Mouse (Mus musculus) cerebellum, postnatal 36 days (tissue): ENCODE measurements at regions not wholly inside any gene's neighbourhood (a gene's known extent, or its start where the extent isn't known, plus 50 kb on each side); places are given as distances from the start of the nearest gene placed in this dataset.
A peak's percentile ranks its signal among the peaks of the same experiment; 100 is the strongest.

Experiments
- DNase-seq, 2 experiments: peaks; one replicate each; pipeline ENCODE4 v3.0.0; 2021 to 2022; ENCODE audit warnings: mixed read lengths in 2 of 2

DNA sequence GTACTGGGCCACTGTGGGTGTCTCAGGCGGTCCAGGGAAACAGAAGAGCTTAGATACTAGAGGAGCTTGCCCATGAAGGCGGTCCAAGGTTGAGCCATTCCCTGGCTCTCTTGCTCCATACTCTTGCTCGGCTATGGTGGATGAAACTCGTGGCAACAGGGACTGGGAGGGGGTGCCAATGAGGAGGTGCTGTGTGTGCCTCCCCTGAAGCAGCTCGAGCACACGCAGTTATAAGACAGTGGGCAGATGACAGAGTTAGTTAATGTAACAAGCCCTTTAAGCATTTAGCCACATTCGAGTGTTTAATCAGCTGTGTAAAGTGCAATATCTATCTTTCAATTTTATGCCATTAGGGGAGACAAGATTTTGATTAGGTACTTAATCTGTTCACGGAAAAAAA lies 237.5 kb downstream of the Dhx35 start:
- no peak for DNase-seq

DNA sequence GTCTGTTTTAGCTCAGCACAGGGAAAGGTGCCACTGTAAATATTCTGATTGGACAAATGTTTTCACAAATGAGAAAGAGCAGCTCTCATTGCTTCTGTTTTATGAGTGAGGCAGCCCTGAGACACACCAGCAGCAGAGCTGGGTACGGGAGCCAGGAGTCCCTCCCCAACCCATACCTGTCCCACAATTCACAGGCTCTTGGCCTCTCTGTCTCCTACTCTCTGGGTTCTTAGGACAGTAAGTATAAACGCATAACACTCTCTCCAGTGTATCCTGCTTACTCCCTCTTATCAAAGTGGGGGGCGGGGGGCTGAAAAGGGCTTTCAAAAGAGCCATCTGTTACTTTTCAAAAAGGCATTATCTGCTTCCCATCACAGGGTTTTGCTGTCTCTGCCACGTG lies 245.3 kb downstream of the Dhx35 start:
- no peak for DNase-seq

DNA sequence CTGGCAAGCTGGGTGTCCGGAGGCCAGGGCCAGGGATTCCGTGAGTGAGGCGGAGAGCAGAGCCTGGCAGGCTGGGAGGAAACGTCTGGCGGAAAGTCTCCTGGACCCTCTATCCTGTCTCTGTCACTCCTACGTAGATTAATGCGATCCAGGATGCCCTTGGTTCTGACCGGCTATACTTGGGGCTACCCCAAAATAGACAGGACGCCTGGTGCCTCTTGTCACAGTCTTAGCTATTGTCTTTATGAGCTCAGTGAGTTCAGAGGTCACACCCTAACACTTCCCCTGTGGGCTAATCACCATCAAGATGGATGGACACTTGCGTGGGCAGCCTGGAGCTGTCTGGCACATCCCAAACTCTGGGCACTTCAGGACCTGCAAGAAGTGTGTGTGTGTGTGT lies 258.9 kb downstream of the Dhx35 start:
- DNase-seq = no peak

DNA sequence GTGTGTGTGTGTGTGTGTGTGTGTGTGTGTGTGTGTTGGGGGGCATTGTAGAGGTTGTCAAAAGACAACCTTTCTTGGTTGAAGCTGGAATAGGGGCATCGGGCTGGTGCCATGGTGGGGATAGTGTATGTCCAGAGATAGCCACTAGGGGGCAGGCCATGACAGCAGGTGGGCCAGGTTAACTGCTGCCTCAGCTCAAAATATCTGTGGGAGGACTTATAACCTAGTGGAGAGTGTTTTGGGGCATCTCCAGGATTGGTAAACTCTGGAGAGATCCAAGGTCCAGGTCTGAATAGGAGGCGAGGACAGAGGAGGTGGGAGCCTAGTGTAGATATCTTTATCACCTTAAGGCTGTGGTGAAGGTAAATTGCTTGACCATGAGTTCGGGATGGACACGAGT lies 259.3 kb downstream of the Dhx35 start:
- peak; percentile 59 to 60 for DNase-seq

DNA sequence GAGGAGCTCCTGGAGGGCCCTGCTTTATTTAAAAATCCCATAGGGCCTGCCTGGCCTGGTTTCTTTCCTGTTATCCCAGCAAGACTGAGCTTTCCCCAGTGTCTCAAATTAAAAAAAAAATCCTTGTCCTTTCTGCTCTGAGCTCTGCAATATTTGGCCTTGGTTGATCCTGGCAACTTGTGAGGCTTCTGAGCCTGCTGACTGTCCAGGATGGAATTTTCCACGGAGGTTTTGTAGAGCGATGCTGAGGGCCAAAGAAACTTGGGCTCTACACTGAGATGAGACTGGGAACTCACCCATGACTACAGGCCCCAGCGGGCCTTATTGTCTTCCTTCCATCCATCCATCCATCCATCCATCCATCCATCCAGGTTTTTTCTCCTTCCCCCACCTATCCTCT lies 259.8 kb downstream of the Dhx35 start:
- DNase-seq = no peak

DNA sequence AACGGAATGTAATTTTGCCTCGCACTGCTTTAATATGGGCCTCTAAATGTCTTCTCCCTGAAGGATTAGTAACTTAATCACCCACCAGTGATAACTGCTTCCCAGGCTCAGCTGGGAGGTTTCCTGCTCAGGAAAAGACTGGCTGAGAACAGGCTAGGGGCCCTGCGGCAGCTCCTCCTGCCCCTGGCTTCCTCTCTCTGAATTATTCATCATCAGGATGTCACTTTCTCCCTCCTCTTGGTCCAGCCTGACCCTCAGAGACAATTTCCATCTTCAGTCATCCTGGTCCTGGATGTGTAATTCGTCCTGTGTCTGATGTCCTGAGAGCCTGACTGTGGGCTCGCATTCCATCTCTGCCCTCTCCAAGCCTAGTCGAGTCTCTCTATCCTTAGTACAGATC lies 261.2 kb downstream of the Dhx35 start:
- DNase-seq = no peak

DNA sequence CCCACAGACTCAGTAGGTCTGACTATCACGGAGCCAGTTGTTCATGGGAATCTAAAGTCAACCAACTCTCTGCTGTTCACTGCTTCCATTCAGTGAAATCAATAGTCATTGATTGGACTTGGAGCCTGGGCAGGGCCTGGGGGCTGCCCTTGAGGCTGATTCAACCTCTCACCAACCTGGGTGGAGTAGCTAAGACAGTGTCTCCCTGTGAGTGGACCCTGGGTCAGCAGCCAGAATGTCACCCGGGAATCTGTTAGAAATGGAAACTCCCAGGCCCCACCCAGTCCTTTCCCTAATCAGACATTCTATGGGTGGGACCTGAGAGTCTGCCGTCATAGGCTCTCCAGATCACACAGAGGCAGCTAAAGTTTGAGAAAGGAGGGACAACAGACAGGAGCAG lies 262.4 kb downstream of the Dhx35 start:
- no peak for DNase-seq

DNA sequence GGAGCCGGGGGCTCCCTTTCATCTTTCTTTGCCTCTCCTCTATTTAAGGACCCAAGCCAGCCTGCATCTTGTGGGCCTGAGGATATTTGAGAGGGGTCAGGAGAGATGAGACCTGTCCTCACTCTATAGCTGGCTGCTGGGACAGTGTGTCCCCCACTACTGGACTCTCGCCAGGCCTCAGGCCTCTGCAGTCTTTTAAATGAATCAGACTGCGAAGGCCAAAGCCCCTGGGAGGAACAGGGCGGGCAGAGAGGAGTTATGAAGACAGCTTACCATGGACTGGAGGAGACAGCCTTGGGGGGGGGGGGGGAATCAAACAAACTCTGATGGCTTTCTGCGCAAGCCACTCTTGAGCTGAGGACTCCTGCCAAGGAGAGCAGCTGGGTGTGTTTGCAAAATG lies 262.9 kb downstream of the Dhx35 start:
- DNase-seq = no peak

DNA sequence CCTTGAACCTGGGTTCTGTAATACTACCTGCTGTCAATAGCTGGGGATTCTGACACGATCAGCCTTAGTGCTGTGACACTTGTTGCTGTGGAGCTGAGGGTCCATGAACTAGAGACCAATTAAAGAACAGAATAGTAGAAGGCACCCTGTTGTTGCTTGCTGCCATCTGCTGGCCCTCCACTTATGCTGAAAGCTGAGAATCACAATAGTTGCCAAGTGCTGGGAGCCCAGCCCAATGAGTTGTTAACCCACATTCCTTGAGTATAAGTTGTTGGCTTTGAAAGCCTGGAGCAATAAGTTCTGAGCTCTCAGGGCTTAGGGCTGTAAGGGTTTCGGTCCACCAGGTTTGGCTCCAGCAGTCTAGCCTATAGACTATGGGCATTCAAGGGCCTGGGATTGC lies 267.7 kb downstream of the Dhx35 start:
- DNase-seq = no peak

DNA sequence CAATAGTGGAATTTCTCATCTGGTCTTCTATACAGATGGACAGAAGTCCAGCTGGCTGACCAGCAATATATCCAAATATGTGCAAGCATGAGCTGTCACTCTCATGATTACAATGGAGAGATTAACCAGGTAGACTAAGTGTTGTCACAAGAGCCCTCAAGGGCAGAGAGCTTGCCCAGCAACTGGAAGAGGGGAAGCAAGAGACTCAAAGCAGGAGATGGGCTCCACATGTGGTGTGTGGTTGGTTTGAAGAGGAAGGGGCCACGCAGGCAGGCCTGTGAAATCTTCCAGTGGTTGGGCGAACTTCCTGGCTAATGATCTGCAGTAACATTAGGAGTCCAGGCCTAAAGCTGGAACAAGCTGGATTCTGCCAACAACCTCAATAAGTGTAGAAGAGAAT lies 268.1 kb downstream of the Dhx35 start:
- no peak for DNase-seq

DNA sequence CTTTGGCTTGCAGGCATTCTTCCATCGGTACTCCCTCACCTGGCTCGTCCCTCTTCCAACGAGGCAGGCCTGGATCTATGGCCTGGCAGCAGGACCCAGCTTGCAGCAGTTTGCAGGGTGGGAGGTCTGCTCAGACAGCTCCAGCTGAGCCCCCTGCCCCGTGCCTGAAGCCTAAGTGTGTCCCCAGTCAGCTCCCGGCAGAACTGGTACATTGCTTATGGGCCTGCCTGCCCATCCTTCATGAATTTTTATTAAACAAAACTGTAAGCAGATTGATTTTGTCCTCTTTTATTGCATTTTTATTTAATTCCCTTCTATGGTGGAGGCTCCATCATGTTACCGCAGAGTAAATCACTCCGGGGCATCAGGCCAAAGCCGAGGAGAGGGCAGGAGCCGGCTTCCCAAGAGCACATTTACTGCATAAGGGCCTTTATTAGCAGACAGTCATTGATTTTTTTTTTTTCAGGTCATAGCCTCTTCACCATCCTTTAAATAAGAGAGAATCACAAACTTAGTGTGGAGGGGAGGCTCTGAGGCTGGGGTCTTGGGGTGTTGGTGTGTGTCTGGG lies 269.9 kb downstream of the Dhx35 start:
- DNase-seq = no peak

DNA sequence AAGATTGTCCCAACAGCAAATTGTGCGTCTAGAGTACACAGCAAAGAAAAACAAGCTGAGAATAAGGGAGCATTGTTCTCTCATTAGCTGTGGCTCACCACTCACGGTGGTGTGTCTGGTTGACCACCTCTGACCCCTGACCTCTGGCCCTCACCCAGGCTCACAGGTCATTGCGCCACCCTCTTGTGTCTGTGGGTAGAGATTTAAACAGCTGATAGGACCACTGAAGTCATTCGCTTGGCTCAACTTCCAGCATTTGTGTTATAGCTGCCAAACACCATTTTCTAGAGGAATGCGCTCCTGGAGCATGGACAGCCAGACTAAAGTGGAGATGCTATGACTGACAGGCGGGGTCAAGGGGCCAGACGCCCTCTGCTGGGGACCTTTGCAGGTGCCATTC lies 272.9 kb downstream of the Dhx35 start:
- DNase-seq = no peak

DNA sequence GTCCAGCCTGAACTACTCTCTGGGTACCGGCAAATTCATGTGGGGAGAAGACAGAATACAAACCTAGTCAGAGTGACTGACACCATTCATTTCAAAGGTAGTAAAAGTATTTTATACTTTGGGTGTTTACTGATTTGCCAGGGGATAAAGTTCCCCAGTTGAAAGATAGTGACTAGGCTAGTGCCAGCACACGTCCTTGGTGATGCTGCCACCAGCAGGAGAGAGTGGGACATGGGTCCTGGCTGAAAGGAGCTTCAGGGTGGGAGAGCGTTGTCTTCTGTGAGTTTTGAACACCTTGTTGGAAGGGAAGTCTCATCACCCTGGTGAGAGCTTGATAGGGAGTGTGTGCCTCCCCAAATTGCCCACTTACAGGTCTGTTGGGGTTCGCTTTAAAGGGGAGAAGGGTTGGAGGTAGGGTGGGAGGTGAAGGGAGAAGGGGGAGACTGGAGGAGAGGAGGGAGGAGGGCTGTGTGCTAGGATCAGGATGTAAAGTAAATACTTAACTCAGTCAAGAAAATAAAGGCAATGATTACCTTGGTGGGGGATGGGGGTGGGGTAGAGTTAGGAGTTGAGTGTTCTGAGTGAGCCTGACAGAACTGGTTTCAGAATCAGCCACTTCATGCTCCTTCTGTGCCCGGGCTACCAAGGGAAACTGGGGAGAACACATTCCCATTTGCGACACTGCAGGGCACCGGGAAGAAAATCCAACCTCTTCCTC lies 273.9 kb downstream of the Dhx35 start:
- DNase-seq = no peak

DNA sequence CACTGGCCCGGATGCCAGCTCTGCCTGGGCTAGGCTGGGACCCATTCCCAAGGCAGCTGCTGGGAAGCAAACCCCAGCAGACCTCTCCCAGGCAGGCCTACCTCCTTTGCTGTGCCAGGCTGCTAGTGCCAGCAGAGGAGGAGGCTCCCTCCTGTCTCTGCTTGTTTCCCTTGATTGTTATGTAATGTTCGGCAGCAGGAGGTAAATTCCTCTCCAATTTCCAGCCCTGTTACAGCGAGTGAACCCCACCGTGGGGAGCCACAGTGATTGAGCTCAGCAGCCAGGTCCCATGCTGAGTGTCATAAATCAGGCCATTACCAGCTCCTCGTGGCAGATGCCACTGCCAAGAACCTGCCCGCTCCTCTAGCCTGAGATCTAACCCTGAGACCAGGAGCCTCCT lies 274.6 kb downstream of the Dhx35 start:
- peak; percentile 72 to 75 for DNase-seq

DNA sequence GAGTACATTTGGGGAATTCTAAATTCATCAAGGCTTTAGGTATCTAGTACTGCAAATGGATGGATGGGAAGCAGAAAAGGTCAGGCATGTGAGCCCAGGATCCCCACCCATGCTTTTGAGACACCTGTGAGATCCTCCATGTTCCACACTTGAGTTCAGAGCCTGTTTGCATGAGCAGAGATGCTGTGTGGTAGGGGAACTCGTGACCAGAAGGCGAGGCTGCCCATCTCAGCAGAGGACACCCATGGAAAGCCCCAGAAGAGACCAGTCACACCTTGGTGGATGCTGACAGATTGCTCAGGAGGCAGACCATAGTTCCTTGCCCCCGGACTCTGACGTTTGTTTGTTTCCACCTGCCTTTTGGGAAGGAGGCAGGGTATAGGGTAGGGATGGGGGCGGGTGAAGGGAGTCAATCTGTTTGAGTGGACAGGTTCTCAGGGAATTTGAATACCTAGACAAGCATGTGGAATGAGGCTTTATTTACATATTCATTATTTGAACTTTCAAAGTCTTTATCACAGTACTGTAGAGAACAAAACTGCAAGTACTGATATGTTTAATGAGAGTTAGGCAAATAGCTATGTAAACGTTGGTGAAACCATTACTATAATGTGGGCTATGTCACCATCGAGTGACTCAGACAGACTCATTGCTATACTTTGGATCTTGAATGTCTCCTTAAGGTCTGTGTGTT lies 278.5 kb downstream of the Dhx35 start:
- DNase-seq = no peak

DNA sequence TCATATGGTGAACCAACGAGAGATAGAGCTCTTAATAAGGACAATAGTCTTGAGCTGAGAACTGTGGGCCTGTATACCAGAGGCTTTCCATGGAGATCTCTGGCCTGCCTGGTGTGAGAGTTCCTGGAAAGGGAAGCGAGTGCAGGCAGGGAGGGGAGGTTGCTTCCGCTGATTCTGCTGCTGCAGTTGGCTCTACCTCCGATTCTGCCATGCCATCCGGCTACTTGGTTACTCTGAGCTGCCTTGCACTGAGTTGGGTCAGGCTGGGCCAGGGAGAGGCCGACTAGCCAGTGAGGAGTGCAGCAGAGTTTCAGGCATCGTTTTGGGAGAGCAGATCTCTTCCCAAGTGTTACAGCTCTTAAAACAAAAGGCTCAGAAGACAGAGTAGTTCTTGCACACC lies 285.2 kb downstream of the Dhx35 start:
- DNase-seq = no peak

DNA sequence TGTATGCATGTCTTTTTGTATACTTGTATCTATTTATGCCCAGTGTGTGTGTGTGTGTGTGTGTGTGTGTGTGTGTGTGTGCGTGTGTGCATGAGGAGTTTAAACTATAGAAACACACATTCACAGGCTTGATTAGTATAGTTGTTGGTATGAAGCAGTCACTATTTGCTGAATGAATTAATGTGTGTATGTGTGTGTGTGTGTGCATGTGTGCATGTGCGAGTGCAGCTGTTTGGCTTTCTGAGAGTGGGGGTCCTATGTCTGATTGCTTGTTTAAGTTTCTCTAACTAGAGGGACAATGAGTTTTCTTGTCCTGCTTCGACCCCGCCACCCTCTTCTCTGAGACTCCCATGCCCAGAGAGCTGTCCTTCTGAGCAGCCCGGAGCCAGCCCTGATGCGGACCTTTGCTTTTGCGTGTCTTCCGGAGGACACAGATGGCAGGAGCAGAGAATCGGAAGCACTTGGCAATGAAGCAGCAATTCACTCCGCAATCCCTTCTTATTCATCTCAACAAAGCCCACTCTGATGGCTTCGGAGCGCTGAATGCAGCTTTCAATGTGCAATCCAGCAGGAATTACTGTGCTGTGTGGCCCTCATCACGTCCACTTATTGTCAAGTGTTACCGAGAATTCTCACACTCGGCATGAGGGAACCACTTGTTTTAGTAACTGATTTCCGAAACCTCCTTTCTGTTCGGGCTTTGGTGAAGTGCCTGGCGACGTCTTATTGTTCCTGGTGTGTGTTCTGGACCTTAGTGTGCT lies 286.4 kb downstream of the Dhx35 start:
- DNase-seq = no peak

DNA sequence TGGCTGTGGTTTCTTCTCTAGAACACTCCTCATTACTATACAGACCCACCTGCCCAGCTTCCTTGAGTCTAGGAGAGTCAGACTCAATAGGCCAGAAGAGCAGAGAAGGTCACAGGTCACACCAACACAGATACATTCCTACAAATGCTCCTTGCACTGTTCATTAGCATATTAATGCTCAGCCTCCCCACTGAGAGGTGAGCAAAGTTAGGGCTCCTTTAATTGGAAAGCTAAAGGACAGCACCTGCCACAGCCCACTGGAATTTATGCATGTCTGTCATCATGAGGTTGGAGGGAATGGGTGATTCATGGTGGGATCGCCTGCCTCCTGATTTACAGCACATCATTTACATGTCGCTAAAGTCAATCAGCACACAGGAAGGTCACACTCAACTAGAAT lies 292.2 kb downstream of the Dhx35 start:
- DNase-seq = no peak

DNA sequence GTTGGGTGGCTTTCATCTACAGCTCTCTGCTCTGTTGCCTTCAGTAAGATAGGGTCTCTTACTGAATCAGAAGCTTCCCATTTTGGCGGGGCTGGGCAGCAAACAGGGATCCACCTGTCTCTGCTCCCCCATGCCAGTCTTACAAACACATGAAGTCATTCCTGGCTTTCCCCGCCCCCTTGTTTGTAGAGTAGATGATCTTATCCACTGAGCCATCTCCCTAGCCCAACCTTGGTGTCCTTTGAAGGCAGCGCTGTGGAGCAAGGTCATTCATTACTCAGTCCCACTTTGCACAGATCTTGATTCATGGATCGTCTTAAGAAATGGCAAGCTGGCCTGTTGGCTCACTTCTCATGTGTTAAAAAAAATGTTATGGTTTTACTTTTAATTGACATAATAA lies 293.6 kb downstream of the Dhx35 start:
- DNase-seq = no peak

DNA sequence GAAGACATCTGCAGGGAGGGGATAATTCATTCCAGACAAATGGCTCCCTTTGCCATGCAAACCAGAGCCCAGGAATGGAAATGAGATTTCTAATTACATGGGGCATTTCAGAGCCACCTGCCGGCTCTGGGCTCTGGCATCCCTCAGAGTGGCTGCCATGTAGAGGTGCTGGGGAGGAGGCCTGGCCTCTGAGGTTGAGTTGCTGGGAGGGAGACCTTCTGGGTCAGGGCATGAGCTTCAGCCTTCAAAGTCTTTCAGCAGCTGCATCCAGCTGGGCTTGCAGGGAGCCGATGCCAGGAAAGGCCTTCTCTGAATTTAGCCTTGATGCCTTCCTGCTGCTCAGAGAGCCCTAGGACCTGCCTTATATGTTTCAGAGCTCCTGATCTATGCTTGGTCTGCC lies 302.1 kb downstream of the Dhx35 start:
- no peak for DNase-seq

DNA sequence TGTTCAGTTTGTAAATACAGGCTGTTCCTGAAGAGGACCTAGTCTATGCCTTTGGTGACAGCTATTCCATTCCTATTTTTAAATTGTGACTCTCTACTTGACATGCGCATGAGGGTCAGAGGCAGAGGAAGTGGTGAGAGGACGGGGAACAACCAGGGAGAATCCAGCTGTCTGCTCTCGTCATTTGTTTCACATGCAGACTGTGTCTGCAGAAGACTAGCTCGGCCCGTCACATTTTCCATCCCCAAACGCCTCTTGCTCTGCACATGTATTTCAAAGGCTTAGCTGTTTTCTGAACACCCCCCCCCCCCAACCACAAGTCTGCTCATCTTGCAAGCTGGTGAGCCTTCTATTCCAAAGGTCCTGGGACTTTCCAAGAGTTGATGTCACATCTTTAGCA lies 339.4 kb downstream of the Dhx35 start:
- DNase-seq = no peak

DNA sequence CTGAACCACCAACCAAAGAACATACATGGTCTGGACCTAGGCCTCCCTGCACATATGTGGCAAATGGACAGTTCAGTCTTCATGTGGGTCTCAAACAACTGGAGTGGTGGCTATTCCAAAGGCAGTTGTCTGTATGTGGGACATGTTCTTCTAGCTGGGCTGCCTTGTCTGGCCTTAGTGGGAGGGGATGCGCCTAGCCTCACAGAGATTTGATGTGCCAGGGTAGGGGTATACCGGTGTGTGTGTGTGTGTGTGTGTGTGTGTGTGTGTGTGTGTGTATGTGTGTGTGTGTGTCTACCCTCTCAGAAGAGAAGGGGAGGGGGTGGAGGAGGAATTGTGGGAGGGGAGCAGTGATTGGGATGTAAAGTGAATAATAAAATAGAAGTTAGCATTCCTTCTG lies 344.0 kb downstream of the Dhx35 start:
- no peak for DNase-seq

DNA sequence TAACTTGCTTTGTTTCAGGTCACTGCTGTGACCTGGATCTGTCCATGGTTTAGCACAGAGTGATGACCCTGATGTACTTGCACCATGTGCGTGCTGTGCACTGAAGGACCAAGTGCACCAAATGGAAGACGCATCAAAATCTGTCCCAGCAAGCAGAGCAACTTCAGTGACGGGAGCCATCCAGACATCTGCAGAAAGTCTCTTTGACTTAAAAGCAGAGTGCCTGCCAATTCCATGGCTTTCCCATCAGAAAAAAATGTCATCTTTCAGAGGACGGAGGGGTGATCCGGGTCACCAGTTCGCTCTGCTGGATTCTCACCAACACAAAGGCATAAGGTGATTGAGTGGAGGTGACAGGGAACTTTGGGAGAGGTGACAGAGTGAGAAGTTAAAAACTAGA lies 351.4 kb downstream of the Dhx35 start:
- DNase-seq = no peak

DNA sequence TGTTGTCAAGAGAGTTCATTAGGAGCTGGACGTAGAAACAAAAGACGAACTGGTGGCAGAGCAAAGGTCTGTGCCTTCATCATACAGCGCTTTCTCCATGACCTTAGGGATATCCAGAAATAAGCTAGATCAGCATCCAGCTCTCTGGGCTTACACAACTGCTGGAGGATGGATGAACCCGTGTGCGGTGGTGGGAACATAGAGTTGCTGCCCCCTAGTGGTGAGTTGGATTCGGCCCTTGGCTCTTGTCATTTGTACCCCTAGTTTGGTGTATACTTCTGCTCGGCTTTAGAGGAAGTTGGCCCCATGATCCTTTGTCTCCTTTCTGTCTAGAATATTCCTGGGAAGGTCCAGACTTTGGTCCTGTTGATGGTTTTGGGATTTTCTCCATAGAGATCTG lies 369.4 kb downstream of the Dhx35 start:
- peak; percentile 37 to 40 for DNase-seq
